14 mouse cellular contexts compared by ENCODE assay signal in genomic region chr1:67477966-67478365, GRCm38 (mm10).
DNase-seq lines count a peak whose midpoint lies in the region; TF ChIP-seq lines count a peak whose summit lies in the region.
"Had no signal": no experiment of that assay in that cellular context is flagged by ENCODE, and none has a peak within 500 bp of the region (broad histone marks: within the 10 kb centered on the region; RNA-seq: fewer than 3 reads in every experiment).

No protein-coding gene starts in this region.

- peak; percentile 7 to 49 for DNase-seq in cerebellum, postnatal 10 days
- DNase-seq in cerebellum, adult 11-12 months: no peak
- peak; percentile 4 for DNase-seq in kidney, adult 2 months
- DNase-seq in kidney, postnatal 14 days: no peak
- DNase-seq in lung, postnatal 10 days: peak; percentile 2
- DNase-seq in lung, adult 18-20 months: no peak
- DNase-seq in retina, postnatal 1 day: peak; percentile 27
- no peak for DNase-seq in right cerebral cortex, postnatal 4 days
- DNase-seq: cerebellum, adult 8-10 months had no signal

- no peaks in the 10 kb centered on the region for H3K27me3 ChIP-seq in kidney, adult 2 months (replicated peaks; ENCODE audit: control insufficient read depth, insufficient read depth, low read length)
- H3K27me3 ChIP-seq: heart, embryonic 13.5 days; limb, embryonic 15.5 days; megakaryocyte, embryonic 14.5 days; neural tube, embryonic 12.5 days had no signal

- H3K4me3 ChIP-seq in kidney, adult 2 months (ENCODE audit: insufficient read depth, low read depth, low read length): no peak overlapping the region
- H3K4me3 ChIP-seq: erythroblast, embryonic 14.5 days; heart, embryonic 13.5 days; limb, embryonic 15.5 days; megakaryocyte, embryonic 14.5 days; neural tube, embryonic 12.5 days had no signal

- no peak for TF ChIP-seq POLR2A in kidney, adult 2 months (IDR thresholded peaks at IDR 0.05; ENCODE audit: low read depth, low read length)

- TF ChIP-seq CTCF in kidney, adult 2 months (conservative IDR thresholded peaks at IDR 0.05; ENCODE audit: insufficient read depth, insufficient read length, low read depth, low read length): no peak

- no peaks in the 10 kb centered on the region for H3K36me3 ChIP-seq in kidney, adult 2 months (ENCODE audit: control insufficient read depth, insufficient read depth, low read length)
- H3K36me3 ChIP-seq: heart, embryonic 13.5 days; limb, embryonic 15.5 days; neural tube, embryonic 12.5 days had no signal

- no peaks in the 10 kb centered on the region for H3K4me1 ChIP-seq in kidney, adult 2 months (ENCODE audit: control insufficient read depth, insufficient read depth, low read length)
- H3K4me1 ChIP-seq: heart, embryonic 13.5 days; limb, embryonic 15.5 days; megakaryocyte, embryonic 14.5 days; neural tube, embryonic 12.5 days had no signal

- WGBS in kidney, adult 2 months: 87% methylated on average over 3 of the region's 3 CpGs

- H3K27ac ChIP-seq in kidney, adult 2 months (ENCODE audit: insufficient read depth, low read depth, low read length): no peak overlapping the region
- H3K27ac ChIP-seq: heart, embryonic 13.5 days; limb, embryonic 15.5 days; neural tube, embryonic 12.5 days had no signal

Comparison
In these comparisons a context has a peak if more than half of its experiments do, and no peak if none do; other contexts are left out.
1. DNase-seq: peak in cerebellum, postnatal 10 days (2 of 2), kidney, adult 2 months (single experiment), lung, postnatal 10 days (single experiment) and retina, postnatal 1 day (single experiment); none in cerebellum, adult 11-12 months (single experiment), kidney, postnatal 14 days (single experiment), lung, adult 18-20 months (0 of 2) and right cerebral cortex, postnatal 4 days (single experiment).